Mouse (Mus musculus) stomach, embryonic 16.5 days (tissue): ENCODE data around the gene Flg. TPM values are rescaled to one million over a fixed set of nuclear protein-coding genes. Genes with fewer than 3 reads are reported as not detected.

Source experiments
- ATAC-seq: fragments of 200-750 bp; cut with Nextera tagmentation; 2 replicates; pipeline ENCODE4 v1.8.0; 2017; ENCODE audit warnings: moderate number of reproducible peaks, moderate TSS enrichment; ENCODE audit not compliant: insufficient read depth, low FRiP score
- H3K27ac ChIP-seq: fragments of 300-500 bp; sonication (generic); 2 replicates; pipeline ENCODE4 v1.5.1; 2014; ENCODE audit warnings: low read length
- H3K27me3 ChIP-seq: fragments of 300-500 bp; sonication (generic); 2 replicates; pipeline ENCODE4 v1.6.1; 2014; ENCODE audit warnings: low read length, control low read depth, mixed read lengths; ENCODE audit not compliant: control insufficient read depth, insufficient read depth
- H3K36me3 ChIP-seq: fragments of 300-500 bp; sonication (generic); 2 replicates; pipeline ENCODE4 v1.6.1; 2014; ENCODE audit warnings: low read length; ENCODE audit not compliant: control insufficient read depth, insufficient read depth
- H3K4me1 ChIP-seq: fragments of 300-500 bp; sonication (generic); 2 replicates; pipeline ENCODE4 v1.6.1; 2014; ENCODE audit warnings: low read length, control low read depth, mixed read lengths; ENCODE audit not compliant: control insufficient read depth, insufficient read depth
- H3K4me2 ChIP-seq: fragments of 300-500 bp; sonication (generic); 2 replicates; pipeline ENCODE4 v1.6.1; 2014; ENCODE audit warnings: low read depth, low read length, mixed read lengths
- H3K4me3 ChIP-seq: fragments of 300-500 bp; sonication (generic); replicated peaks from 2 replicates; pipeline ENCODE4 v1.5.1; 2014; ENCODE audit warnings: mild to moderate bottlenecking, low read length
- H3K9ac ChIP-seq: fragments of 300-500 bp; sonication (generic); 2 replicates; pipeline ENCODE4 v1.6.1; 2014; ENCODE audit warnings: low read length
- H3K9me3 ChIP-seq: fragments of 300-500 bp; sonication (generic); replicated peaks from 2 replicates; pipeline ENCODE4 v1.6.1; 2016; ENCODE audit warnings: low read length, control low read depth; ENCODE audit not compliant: control insufficient read depth
- WGBS: fragments of 180-500 bp; shearing (Covaris S2); extraction: QIAGEN DNeasy Blood & Tissue Kit; methylation state at CpG from one replicate; pipeline ENCODE4 v1.1.7; 2014; 5-methylcytosine and 5-hydroxymethylcytosine counted together
- polyA plus RNA-seq: library from polyadenylated mRNA; unstranded; fragments of >200 nt; fragmentation: Nextera tagmentation; extraction: Ambion mirVana; gene quantifications from 2 replicates; pipeline ENCODE4 v1.2.1, GENCODE M21; 2015

Gene Flg
- 2.2 and 3.0 TPM in 2 replicates for polyA plus RNA-seq

DNA sequence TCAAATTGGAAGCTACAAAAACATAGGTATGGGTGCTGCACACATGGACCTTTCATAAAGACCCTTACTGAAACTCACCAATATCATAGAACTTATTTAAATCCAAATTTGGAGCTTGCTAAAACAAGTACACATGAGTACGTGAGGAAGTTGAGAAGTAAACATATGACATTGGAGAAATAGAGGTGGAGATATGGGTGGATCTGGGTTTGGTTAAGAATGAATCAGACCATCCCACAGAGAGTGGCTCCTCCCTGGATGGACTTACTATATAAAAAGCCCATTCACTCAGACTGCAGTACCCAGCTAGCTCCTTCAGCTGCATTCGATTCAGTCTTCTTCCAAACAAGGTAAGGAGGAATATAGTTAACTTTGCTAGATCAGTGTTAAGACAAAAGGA lies at the start of gene Flg:
Gene Flg (plus strand): TSS at position 301 of the 400 bp plus-strand sequence.
- H3K4me1 ChIP-seq, result no peaks in the 10 kb centered on the region

DNA sequence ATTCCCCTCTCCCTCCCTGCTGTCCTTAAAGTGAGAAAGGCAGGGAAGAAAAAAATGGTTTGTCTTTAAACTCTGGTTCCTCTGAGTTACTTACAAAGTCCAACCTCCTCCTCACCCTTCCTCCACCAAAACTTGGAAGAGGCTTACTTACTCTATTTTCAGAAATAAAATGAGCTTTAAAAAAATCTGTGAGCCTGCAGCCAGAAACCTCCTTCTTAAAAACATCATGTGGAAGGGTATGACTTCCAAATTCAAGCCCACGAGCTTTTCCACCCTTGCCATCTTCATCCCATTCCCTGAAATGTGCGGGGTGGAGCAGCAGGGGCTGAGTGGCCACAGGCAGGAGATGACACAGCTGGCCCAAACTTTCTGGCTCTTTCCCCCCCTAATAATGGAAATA lies 24.2 kb downstream of the Flg start:
- no peak overlapping the region for H3K27ac ChIP-seq
- no peaks in the 10 kb centered on the region for H3K36me3 ChIP-seq
- H3K9ac ChIP-seq, result no peak overlapping the region
- H3K9me3 ChIP-seq, result no peaks in the 10 kb centered on the region
- WGBS, result 68% methylated on average over 2 of the region's 2 CpGs
- no peak overlapping the region for H3K4me3 ChIP-seq
- no peaks in the 10 kb centered on the region for H3K27me3 ChIP-seq
- ATAC-seq, result no peak
- H3K4me2 ChIP-seq, result no peak overlapping the region
- no peaks in the 10 kb centered on the region for H3K4me1 ChIP-seq

More for the DNA sequence above, at the start of gene Flg:
- no peak for ATAC-seq
- H3K36me3 ChIP-seq, result no peaks in the 10 kb centered on the region
- no peak within 1 kb of the TSS for H3K4me3 ChIP-seq
- 81% methylated on average over 2 of the region's 2 CpGs for WGBS
- no peak within 1 kb of the TSS for H3K9ac ChIP-seq
- no peaks in the 10 kb centered on the region for H3K27me3 ChIP-seq
- H3K27ac ChIP-seq, result no peak within 1 kb of the TSS
- H3K4me2 ChIP-seq, result no peak within 1 kb of the TSS
- H3K9me3 ChIP-seq, result no peaks in the 10 kb centered on the region

DNA sequence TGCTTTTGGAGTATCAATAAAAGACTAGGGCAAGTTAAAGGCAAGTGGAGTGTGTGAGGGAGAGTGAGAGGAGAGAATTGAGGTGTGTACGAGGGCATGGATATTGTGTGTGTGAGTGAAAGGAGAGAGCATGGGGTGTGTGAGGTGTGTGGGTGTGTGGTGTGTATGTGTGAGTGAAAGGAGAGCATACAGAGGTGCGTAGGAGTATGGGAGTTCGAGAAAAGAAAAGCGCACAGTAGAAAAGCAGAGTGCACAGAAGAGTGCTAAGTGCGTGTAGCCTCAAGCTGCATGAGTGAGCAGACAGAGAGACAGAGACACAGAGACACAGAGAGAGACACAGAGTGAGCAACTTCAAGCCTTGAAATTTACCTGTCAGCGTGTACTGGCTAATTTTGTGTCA lies 26.5 kb downstream of the Flg start:
- Histone ChIP-seq H3K4me3 (no peak overlapping the region), H3K4me1 (no peaks in the 10 kb centered on the region), H3K4me2 (no peak overlapping the region), H3K36me3 (no peaks in the 10 kb centered on the region), H3K9me3 (no peaks in the 10 kb centered on the region), H3K27me3 (no peaks in the 10 kb centered on the region), H3K9ac (no peak overlapping the region), H3K27ac (no peak overlapping the region)
- WGBS, result 78% methylated on average over 6 of the region's 6 CpGs
- ATAC-seq, result no peak

DNA sequence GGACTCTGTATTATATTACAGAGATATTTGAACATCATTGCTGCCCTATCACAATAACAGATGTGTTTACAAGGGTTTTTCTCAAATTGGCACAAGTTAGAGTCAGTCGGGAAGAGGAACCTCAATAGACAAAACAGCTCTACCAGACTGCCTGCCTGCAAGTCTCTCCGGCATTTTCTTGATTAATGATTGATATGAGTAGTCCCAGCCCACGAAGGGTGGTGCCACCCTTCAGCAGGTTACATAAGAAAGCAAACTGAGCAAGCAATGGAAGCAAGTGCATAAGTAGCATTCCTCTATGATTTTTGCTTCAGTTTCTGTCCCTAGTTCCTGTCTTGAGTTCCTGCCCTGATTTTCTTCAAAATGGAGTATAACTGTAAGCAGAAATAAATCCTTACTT lies 28.6 kb downstream of the Flg start:
- Histone ChIP-seq H3K4me1 (no peaks in the 10 kb centered on the region), H3K27ac (no peak overlapping the region), H3K4me2 (no peak overlapping the region), H3K9me3 (no peaks in the 10 kb centered on the region), H3K27me3 (no peaks in the 10 kb centered on the region), H3K9ac (no peak overlapping the region), H3K36me3 (no peaks in the 10 kb centered on the region), H3K4me3 (no peak overlapping the region)
- WGBS, result 61% methylated on average over 3 of the region's 3 CpGs
- ATAC-seq, result no peak

DNA sequence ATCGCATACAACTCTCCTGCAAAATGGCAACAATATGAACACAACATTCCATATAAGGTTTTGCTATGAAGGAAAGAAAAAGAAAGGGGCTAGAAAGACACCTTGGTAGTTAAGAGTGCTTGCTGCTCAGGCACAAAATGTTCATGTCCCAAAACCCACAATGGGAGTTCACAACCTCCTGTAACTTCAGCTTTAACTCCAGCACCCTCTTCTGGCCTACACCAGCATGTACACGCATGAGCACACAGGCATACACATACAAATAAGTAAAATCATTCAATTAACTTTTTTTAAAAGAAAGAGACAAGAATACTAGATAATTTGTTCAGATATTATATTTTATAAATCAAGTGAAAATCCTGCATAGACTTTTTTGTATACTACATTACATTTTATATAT lies 32.8 kb downstream of the Flg start:
- H3K4me3 ChIP-seq, result no peak overlapping the region
- no peak overlapping the region for H3K9ac ChIP-seq
- H3K4me2 ChIP-seq, result no peak overlapping the region
- H3K4me1 ChIP-seq, result no peaks in the 10 kb centered on the region
- H3K27ac ChIP-seq, result no peak overlapping the region
- H3K9me3 ChIP-seq, result no peaks in the 10 kb centered on the region
- no peak for ATAC-seq
- WGBS, result 78% methylated on average over 2 of the region's 2 CpGs
- no peaks in the 10 kb centered on the region for H3K36me3 ChIP-seq
- H3K27me3 ChIP-seq, result no peaks in the 10 kb centered on the region

DNA sequence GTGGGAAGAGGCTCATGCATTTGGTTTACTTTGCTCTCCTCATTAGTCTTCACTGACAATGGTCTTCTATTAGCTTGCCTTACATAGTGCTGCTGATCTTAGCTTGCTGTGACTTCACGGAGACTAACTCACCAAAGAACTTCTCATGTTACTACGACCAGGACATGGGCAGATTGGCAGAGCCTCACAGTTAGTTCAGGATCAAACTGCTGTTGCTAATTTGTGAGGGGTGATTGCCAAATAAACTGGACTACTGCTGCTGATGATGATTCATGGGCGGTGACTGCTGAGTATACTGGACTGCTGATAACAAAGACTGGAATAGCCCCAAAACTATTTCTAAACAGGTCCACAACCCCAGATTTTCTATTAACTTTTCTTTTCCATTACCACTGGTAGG lies 38.0 kb downstream of the Flg start:
- no peak for ATAC-seq

DNA sequence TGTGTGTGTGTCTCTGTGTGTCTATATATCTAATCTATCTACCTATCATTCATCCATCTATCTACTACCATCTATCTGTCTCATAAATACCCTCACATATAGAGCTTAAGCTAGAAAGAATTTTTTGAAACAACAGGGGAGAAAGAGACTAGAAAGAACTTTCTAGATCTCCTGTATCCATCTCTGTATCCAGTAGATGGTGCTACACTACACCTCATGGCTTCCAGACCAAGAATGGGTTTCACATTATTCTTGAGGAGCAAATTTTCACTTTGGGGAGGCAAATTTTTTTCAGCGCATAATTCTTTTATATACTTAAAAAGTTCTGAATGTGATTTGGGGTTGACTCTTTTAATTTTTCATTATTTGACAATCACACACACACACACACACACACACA lies 41.1 kb downstream of the Flg start:
- H3K4me2 ChIP-seq, result no peak overlapping the region
- H3K4me1 ChIP-seq, result no peaks in the 10 kb centered on the region
- no peak for ATAC-seq
- WGBS, result 90% methylated on average over 1 of the region's 1 CpGs
- H3K27ac ChIP-seq, result no peak overlapping the region
- no peak overlapping the region for H3K4me3 ChIP-seq
- no peak overlapping the region for H3K9ac ChIP-seq
- no peaks in the 10 kb centered on the region for H3K9me3 ChIP-seq
- H3K36me3 ChIP-seq, result no peaks in the 10 kb centered on the region
- H3K27me3 ChIP-seq, result no peaks in the 10 kb centered on the region

More for the DNA sequence above, 38.0 kb downstream of the Flg start:
- H3K27ac ChIP-seq, result no peak overlapping the region
- no peak overlapping the region for H3K9ac ChIP-seq
- no peaks in the 10 kb centered on the region for H3K9me3 ChIP-seq
- no peak overlapping the region for H3K4me3 ChIP-seq
- no peak overlapping the region for H3K4me2 ChIP-seq
- H3K36me3 ChIP-seq, result no peaks in the 10 kb centered on the region
- 62% methylated on average over 3 of the region's 3 CpGs for WGBS
- H3K4me1 ChIP-seq, result no peaks in the 10 kb centered on the region
- H3K27me3 ChIP-seq, result no peaks in the 10 kb centered on the region

DNA sequence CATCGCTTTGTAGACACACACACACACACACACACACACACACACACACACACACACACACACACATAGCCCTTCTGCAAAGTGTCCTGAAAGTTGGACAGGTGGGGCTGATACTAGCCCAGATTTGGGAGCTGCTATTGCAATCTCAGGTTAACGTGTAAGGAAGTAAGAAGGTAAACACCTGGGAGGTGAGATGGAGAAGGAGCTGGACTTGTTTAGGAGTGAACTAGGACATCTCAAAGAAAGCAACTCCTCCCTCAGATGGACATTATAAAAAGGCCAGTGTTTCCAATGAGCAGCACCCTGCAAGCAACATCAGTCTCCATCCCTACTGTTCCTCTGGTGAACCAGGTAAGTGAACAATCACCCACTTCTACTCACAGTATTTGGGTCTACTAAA lies 46.1 kb downstream of the Flg start, which contains the start of gene Hrnr:
Gene Hrnr (plus strand): TSS at position 301 of the 400 bp plus-strand sequence.
- Histone ChIP-seq H3K27me3 (no peaks in the 10 kb centered on the region), H3K36me3 (no peaks in the 10 kb centered on the region), H3K27ac (no peak within 1 kb of the TSS), H3K4me2 (no peak within 1 kb of the TSS), H3K9ac (no peak within 1 kb of the TSS), H3K9me3 (no peaks in the 10 kb centered on the region), H3K4me3 (no peak within 1 kb of the TSS), H3K4me1 (no peaks in the 10 kb centered on the region)
- 67% methylated on average over 2 of the region's 2 CpGs for WGBS
- ATAC-seq, result no peak

DNA sequence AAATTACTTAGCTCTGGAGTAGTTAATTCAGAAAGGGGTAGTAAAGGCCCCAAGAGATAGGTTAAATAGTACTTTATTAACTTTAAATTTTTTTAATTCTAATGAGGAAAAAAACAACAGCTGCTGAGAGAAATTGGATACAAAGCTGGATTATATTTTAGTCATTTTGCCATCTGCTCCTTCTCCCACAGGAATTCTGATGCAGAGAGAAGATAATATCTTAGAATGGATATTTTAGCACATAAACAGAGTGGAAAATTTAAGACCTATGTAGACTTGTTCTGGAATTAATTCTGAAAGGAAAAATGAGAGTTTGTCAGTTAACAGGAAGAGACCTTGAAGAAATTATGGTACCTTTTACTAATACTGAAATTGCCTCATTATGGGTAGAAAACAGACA lies 64.4 kb downstream of the Flg start:
- ATAC-seq, result no peak
- H3K4me2 ChIP-seq, result no peak overlapping the region
- H3K27ac ChIP-seq, result no peak overlapping the region
- H3K9ac ChIP-seq, result no peak overlapping the region
- no peaks in the 10 kb centered on the region for H3K9me3 ChIP-seq
- no peak overlapping the region for H3K4me3 ChIP-seq
- H3K27me3 ChIP-seq, result no peaks in the 10 kb centered on the region
- no peaks in the 10 kb centered on the region for H3K36me3 ChIP-seq
- no peaks in the 10 kb centered on the region for H3K4me1 ChIP-seq

DNA sequence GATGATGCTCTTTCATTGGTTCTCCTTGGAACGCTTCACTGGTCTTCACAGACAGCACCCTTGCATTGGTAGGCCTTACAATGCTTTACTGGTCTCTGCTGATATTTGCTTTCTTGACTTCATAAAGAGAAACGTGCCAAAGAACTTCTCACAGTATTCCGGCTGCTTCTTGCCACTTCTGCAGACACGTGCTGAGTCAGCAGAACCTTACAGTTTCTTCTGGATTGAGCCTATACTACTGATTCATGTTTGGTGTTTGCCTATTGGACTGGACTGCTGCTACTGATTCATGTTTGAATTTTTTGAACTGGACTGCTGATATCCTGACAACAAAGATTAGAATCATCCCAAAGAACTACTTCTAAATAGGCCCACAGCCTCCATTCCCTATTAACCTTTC lies 66.7 kb downstream of the Flg start:
- H3K27me3 ChIP-seq, result no peaks in the 10 kb centered on the region
- H3K36me3 ChIP-seq, result no peaks in the 10 kb centered on the region
- H3K4me2 ChIP-seq, result no peak overlapping the region
- no peaks in the 10 kb centered on the region for H3K4me1 ChIP-seq
- H3K4me3 ChIP-seq, result no peak overlapping the region
- ATAC-seq, result no peak
- no peak overlapping the region for H3K9ac ChIP-seq
- WGBS, result 78% methylated on average over 4 of the region's 4 CpGs
- no peaks in the 10 kb centered on the region for H3K9me3 ChIP-seq
- H3K27ac ChIP-seq, result no peak overlapping the region
